Mouse (Mus musculus) urinary bladder, adult 2 months (tissue): ENCODE data around the gene Trim28. TPM values are rescaled to one million over a fixed set of nuclear protein-coding genes. Genes with fewer than 3 reads are reported as not detected.
"Not testable (repeated sequence)": the region's sequence is repeated elsewhere in the genome, so short reads cannot be mapped to it uniquely, and the experiment has no call there.

Experiments
- DNase-seq: peaks from one replicate; pipeline ENCODE4 v3.0.0; 2022; ENCODE audit warnings: low spot score
- polyA plus RNA-seq: library from polyadenylated mRNA; depleted of rRNA; stranded (reverse); fragments of >200 nt; gene quantifications from 2 replicates; pipeline ENCODE4 v1.2.3, GENCODE M21; 2012; rRNA removed

The Trim28 gene
- polyA plus RNA-seq, 1 experiment: 190 TPM

DNA sequence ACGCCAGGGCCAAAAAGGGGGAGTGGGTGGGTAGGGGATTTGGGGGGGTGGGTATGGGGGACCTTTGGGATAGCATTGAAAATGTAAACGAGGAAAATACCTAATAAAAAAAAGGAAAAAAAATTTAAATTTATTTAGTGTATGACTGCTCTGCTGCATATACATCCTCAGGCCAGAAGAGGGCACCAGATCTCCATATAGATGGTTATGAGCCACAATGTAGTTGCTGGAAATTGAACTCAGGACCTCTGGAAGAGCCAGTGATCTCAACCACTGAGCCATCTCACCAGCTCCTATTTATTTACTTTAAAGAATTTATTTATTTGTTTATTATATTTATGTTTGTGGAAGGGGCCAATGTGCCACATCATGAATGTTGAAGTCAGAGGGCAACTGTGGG, 64.5 kb downstream of the Trim28 start:
- DNase-seq: not testable (repeated sequence)

DNA sequence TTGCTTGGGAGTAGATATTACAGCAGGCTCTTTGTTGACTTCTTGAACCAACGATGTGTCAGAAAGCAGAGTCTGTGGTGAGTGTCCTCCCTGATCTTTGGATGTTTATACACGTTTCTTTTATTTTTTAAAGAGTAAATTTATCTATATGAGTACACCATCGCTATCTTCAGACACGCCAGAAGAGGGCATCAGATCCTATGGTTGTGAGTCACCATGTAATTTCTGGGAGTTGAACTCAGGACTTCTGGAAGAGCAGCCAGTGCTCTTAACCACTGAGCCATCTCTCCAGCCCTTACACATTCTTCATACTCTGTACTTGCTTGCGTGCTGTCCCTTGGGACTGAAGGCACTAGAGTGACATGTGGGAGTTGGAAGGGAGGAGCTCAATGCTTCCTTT, 73.4 kb downstream of the Trim28 start:
- no peak for DNase-seq

Other genes starting within 250 kb of the Trim28 start
- gene Zscan18, start 195.5 kb upstream of the Trim28 start, polyA plus RNA-seq: 3.2 and 3.8 TPM in 2 replicates
- 12.3 and 13.9 TPM in 2 replicates for gene Zfp329, start 180.3 kb upstream of the Trim28 start, polyA plus RNA-seq
- 21.9 and 22.2 TPM in 2 replicates for gene Zfp110, start 164.4 kb upstream of the Trim28 start, polyA plus RNA-seq
- 2.5 TPM in 2 replicates for gene Zfp128, start 117.9 kb upstream of the Trim28 start, polyA plus RNA-seq
- gene Zscan22, start 101.3 kb upstream of the Trim28 start, polyA plus RNA-seq: 11.4 and 12.3 TPM in 2 replicates
- 2,520 and 2,810 TPM in 2 replicates for gene Rps5, start 76.8 kb upstream of the Trim28 start, polyA plus RNA-seq
- 2.1 and 2.3 TPM in 2 replicates for gene Rnf225, start 71.7 kb upstream of the Trim28 start, polyA plus RNA-seq
- 4.6 and 4.7 TPM in 2 replicates for gene Zfp324, start 33.3 kb upstream of the Trim28 start, polyA plus RNA-seq
- 6.3 and 6.9 TPM in 2 replicates for gene Zfp446, start 21.3 kb upstream of the Trim28 start, polyA plus RNA-seq
- gene Slc27a5, start 922 bp upstream of the Trim28 start, polyA plus RNA-seq: 0.31 and 0.55 TPM in 2 replicates
- 11.7 and 13.2 TPM in 2 replicates for gene Zbtb45, start 10.9 kb downstream of the Trim28 start, polyA plus RNA-seq
- 240 and 257 TPM in 2 replicates for gene Chmp2a, start 35.7 kb downstream of the Trim28 start, polyA plus RNA-seq
- 164 and 172 TPM in 2 replicates for gene Ube2m, start 39.2 kb downstream of the Trim28 start, polyA plus RNA-seq
- 1.2 and 1.3 TPM in 2 replicates for gene Mzf1, start 55.6 kb downstream of the Trim28 start, polyA plus RNA-seq
- not detected in 2 replicates for gene Vmn1r85, start 96.1 kb downstream of the Trim28 start, polyA plus RNA-seq
- not detected in 2 replicates for gene Vmn1r86, start 120.8 kb downstream of the Trim28 start, polyA plus RNA-seq
- gene Vmn1r87, start 141.0 kb downstream of the Trim28 start, polyA plus RNA-seq: not detected in 2 replicates
- gene Vmn1r88, start 160.5 kb downstream of the Trim28 start, polyA plus RNA-seq: not detected in 2 replicates
- gene Vmn1r89, start 213.9 kb downstream of the Trim28 start, polyA plus RNA-seq: not detected in 2 replicates